Mouse (Mus musculus): Measurements from ENCODE around the gene Manbal. TPM values are rescaled to one million over a fixed set of nuclear protein-coding genes. Genes with fewer than 3 reads are reported as not detected.
A peak's percentile ranks its signal among the peaks of the same experiment; 100 is the strongest.

Manbal gene
- polyA plus RNA-seq, 1 experiment: 98.3 TPM

- DNase-seq (ENCODE audit: extremely low spot score in 1 of 2, low spot score in 1 of 2): peak; percentile 70 to 88
Observed at GRCm38 (mm10) chr2:157409793-157410533, 42.6 kb downstream of the Manbal start.

- DNase-seq (ENCODE audit: extremely low spot score in 1 of 2, low spot score in 1 of 2): no peak
Observed at GRCm38 (mm10) chr2:157411151-157411693, 43.8 kb downstream of the Manbal start.

GRCm38 (mm10) chr2:157412497-157412896 is 45.1 kb downstream of the Manbal start:
- DNase-seq (ENCODE audit: extremely low spot score in 1 of 2, low spot score in 1 of 2): no peak

- no peak for DNase-seq (ENCODE audit: extremely low spot score in 1 of 2, low spot score in 1 of 2)
Observed at GRCm38 (mm10) chr2:157417229-157417628, 49.8 kb downstream of the Manbal start.

GRCm38 (mm10) chr2:157418206-157418605 is 50.8 kb downstream of the Manbal start, which contains the start of gene Src:
Gene Src, plus strand, starts transcription at chr2:157418444.
- no peak for DNase-seq (ENCODE audit: extremely low spot score in 1 of 2, low spot score in 1 of 2)

- DNase-seq (ENCODE audit: extremely low spot score in 1 of 2, low spot score in 1 of 2): no peak
Observed at GRCm38 (mm10) chr2:157418609-157419071, 51.2 kb downstream of the Manbal start.

GRCm38 (mm10) chr2:157419506-157419905 is 52.1 kb downstream of the Manbal start:
- no peak for DNase-seq (ENCODE audit: extremely low spot score in 1 of 2, low spot score in 1 of 2)

GRCm38 (mm10) chr2:157420404-157420803 is 53.0 kb downstream of the Manbal start:
- DNase-seq (ENCODE audit: extremely low spot score in 1 of 2, low spot score in 1 of 2): no peak

GRCm38 (mm10) chr2:157422062-157422655 is 54.8 kb downstream of the Manbal start:
- no peak for DNase-seq (ENCODE audit: extremely low spot score in 1 of 2, low spot score in 1 of 2)

- no peak for DNase-seq (ENCODE audit: extremely low spot score in 1 of 2, low spot score in 1 of 2)
Observed at GRCm38 (mm10) chr2:157422854-157423705, 55.7 kb downstream of the Manbal start.

- no peak for DNase-seq (ENCODE audit: extremely low spot score in 1 of 2, low spot score in 1 of 2)
Observed at GRCm38 (mm10) chr2:157423706-157424125, 56.3 kb downstream of the Manbal start.

GRCm38 (mm10) chr2:157424126-157424903 is 56.9 kb downstream of the Manbal start:
- no peak for DNase-seq (ENCODE audit: extremely low spot score in 1 of 2, low spot score in 1 of 2)

- DNase-seq (ENCODE audit: extremely low spot score in 1 of 2, low spot score in 1 of 2): no peak
Observed at GRCm38 (mm10) chr2:157424904-157425642, 57.7 kb downstream of the Manbal start.

GRCm38 (mm10) chr2:157425643-157425988 is 58.2 kb downstream of the Manbal start:
- DNase-seq (ENCODE audit: extremely low spot score in 1 of 2, low spot score in 1 of 2): no peak

GRCm38 (mm10) chr2:157426171-157426570 is 58.8 kb downstream of the Manbal start:
- no peak for DNase-seq (ENCODE audit: extremely low spot score in 1 of 2, low spot score in 1 of 2)

- no peak for DNase-seq (ENCODE audit: extremely low spot score in 1 of 2, low spot score in 1 of 2)
Observed at GRCm38 (mm10) chr2:157427164-157427563, 59.8 kb downstream of the Manbal start.

GRCm38 (mm10) chr2:157428351-157429139 is 61.2 kb downstream of the Manbal start:
- DNase-seq (ENCODE audit: extremely low spot score in 1 of 2, low spot score in 1 of 2): no peak

GRCm38 (mm10) chr2:157429735-157430134 is 62.3 kb downstream of the Manbal start:
- DNase-seq (ENCODE audit: extremely low spot score in 1 of 2, low spot score in 1 of 2): no peak

All from frontal cortex, adult 2 months (tissue).